Mouse (Mus musculus): ENCODE data around the gene Gm49391. TPM values are rescaled to one million over a fixed set of nuclear protein-coding genes. Genes with fewer than 3 reads are reported as not detected.
"Not testable (repeated sequence)": the region's sequence is repeated elsewhere in the genome, so short reads cannot be mapped to it uniquely, and the experiment has no call there.

Gm49391 gene
- 2.8 TPM in 1 of 2 replicates, not detected in the other for total RNA-seq (2017)

DNA sequence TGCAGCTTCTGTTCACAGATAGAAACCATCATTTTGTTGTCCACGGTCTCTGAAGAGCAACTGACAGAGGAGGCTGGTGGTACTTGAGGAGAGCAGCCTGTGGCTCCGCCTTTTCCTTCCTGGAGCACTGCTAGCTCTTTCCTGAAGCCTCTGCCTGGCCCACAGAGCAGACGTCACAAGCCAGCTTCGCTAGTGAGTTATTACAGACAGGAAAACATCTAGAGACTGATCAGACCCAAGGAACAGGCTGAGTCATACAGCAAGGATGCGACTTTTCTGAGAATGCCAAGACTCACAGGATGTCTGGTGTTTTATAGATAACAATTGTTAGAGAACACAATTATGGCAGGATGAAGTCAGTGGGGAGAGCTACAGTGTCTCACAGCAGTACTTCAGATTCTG lies at the start of gene Gm49391, which contains the start of gene Ctla2a:
Gm49391 (minus strand) TSS at position 72 of the 402 bp plus-strand sequence.
Ctla2a (minus strand) TSS at position 126 of the 402 bp plus-strand sequence.
- ATAC-seq (replicated peaks; ENCODE audit: low read depth, poor library complexity, severe bottlenecking): peak; percentile 96

DNA sequence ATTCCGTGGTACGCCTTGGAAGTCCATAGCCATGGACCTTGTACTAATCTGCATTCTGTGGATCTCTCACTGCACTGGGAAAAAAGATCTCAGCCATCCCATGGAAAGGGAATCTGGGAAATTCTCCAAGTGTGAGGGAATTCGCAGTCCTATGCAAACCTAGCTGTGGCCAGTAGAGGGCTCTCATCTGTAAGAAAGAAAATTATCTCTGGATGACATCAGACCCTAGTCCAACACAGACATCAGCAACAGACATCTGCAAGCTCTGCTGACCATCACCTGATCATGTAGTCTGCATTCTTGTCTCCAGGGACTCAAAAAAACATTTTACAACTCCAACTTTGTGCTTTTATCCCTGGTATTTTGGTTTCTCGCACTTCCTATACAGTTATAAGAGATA lies 35.9 kb upstream of the Gm49391 start:
- ATAC-seq (replicated peaks; ENCODE audit: low read depth, poor library complexity, severe bottlenecking): peak; percentile 56; the same call in 1 of the 2 replicates

DNA sequence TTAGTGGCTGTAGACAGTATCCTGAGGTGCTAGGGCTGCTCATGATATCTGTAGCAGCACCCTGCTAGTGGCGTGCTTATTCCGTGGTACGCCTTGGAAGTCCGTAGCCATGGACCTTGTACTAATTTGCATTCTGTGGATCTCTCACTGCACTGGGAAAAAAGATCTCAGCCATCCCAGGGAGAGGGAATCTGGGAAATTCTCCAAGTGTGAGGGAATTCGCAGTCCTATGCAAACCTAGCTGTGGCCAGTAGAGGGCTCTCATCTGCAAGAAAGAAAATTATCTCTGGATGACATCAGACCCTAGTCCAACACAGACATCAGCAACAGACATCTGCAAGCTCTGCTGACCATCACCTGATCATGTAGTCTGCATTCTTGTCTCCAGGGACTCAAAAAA lies 27.6 kb upstream of the Gm49391 start:
- peak; percentile 87 for ATAC-seq (replicated peaks; ENCODE audit: low read depth, poor library complexity, severe bottlenecking)

DNA sequence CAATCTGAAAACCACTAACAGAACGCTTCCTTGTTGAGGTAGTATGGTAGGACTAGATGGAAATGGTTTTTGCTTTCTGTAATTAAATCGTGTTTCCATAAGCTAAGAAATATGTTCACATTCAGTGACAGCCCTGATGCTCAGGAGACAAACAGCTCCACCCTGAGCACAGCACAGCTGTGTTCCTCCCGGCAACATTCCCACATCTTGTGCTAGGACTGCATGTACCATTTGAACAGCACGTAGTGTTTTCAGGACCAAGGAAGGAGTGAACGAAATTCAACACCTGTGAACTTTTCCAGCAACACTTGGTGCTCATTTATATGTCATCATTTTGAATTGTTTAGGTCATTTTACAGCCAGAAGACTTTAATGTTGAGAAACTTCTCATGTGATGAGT lies 25.3 kb upstream of the Gm49391 start:
- no peak for ATAC-seq (replicated peaks; ENCODE audit: low read depth, poor library complexity, severe bottlenecking)

- ATAC-seq (replicated peaks; ENCODE audit: low read depth, poor library complexity, severe bottlenecking): not testable (repeated sequence)
Observed at GRCm38 (mm10) chr13:60941884-60942283, 5.5 kb upstream of the Gm49391 start, which contains the start of gene Tpbpa. Gene Tpbpa (minus strand): TSS chr13:60941984.

DNA sequence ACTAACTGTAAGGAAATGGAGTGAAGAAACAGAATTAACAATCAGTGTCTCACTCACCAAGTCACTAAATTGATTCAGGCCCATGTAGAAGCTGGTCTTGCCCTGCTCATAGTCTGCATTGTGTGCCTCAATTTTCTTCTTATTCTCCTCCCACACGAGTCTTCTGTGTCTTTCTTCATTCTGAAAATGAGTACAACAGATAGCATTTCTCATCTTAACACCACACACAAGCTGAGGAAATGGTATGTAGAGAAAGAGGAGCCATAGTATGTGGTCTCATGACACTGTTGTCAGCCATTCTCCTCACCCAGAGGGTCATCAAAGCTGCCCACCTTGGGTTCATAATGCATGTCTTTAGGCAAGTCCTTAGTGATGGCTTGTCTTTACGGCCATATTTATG lies 881 bp downstream of the Gm49391 start, which contains the start of gene Gm49393:
Gm49393 (minus strand) TSS at position 101 of the 400 bp plus-strand sequence.
- ATAC-seq (replicated peaks; ENCODE audit: low read depth, poor library complexity, severe bottlenecking): not testable (repeated sequence)

GRCm38 (mm10) chr13:60904780-60905179 lies 31.6 kb downstream of the Gm49391 start, which contains the start of gene Tpbpb:
Gene Tpbpb (minus strand): TSS chr13:60904880.
- not testable (repeated sequence) for ATAC-seq (replicated peaks; ENCODE audit: low read depth, poor library complexity, severe bottlenecking)

- peak; percentile 97 for ATAC-seq (replicated peaks; ENCODE audit: low read depth, poor library complexity, severe bottlenecking)
Observed at GRCm38 (mm10) chr13:60897328-60897727, 39.0 kb downstream of the Gm49391 start, which contains the start of gene Ctla2b. Gene Ctla2b (minus strand): TSS chr13:60897447.

DNA sequence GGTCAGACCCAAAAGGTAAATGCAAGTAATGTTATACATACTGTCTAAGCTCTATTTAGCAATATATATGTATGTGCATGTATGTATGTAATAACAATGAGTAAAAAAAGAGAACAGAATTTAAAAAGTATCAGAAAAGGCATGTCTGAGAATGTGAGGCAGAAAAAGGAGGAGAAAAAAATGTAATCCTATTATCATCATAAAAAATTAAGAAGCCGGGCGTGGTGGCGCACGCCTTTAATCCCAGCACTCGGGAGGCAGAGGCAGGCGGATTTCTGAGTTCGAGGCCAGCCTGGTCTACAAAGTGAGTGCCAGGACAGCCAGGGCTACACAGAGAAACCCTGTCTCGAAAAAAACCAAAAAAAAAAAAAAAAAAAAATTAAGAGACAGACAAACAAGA lies 39.6 kb downstream of the Gm49391 start, which contains the start of gene Gm49392:
Gm49392 (minus strand) TSS at position 101 of the 400 bp plus-strand sequence.
- not testable (repeated sequence) for ATAC-seq (replicated peaks; ENCODE audit: low read depth, poor library complexity, severe bottlenecking)

GRCm38 (mm10) chr13:60895406-60896160 lies 40.8 kb downstream of the Gm49391 start:
- ATAC-seq (replicated peaks; ENCODE audit: low read depth, poor library complexity, severe bottlenecking): 0 out of 2 replicates have a peak, but pooled peaks have one; percentile 14

DNA sequence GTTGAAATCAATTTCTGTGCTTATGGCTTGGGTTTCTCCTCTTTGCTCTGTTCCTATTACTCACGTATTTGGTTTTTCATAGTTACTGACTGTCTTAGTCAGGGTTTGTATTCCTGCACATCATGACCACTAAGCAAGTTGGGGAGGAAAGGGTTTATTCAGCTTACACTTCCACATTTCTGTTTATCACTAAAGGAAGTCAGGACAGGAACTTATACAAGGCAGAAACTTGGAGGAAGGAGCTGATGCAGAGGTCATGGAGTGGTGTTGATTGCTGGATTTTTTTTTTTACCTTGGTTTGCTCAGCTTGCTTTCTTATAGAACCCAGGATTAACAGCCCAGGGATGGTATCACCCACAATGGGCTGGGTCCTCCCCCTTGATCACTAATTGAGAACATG lies 44.1 kb downstream of the Gm49391 start:
- peak; percentile 50; the same call in 1 of the 2 replicates for ATAC-seq (replicated peaks; ENCODE audit: low read depth, poor library complexity, severe bottlenecking)

- ATAC-seq (replicated peaks; ENCODE audit: low read depth, poor library complexity, severe bottlenecking): no peak
Observed at GRCm38 (mm10) chr13:60864281-60864680, 72.1 kb downstream of the Gm49391 start, which contains the start of gene 4930486L24Rik. Gene 4930486L24Rik (minus strand): TSS chr13:60864475.

DNA sequence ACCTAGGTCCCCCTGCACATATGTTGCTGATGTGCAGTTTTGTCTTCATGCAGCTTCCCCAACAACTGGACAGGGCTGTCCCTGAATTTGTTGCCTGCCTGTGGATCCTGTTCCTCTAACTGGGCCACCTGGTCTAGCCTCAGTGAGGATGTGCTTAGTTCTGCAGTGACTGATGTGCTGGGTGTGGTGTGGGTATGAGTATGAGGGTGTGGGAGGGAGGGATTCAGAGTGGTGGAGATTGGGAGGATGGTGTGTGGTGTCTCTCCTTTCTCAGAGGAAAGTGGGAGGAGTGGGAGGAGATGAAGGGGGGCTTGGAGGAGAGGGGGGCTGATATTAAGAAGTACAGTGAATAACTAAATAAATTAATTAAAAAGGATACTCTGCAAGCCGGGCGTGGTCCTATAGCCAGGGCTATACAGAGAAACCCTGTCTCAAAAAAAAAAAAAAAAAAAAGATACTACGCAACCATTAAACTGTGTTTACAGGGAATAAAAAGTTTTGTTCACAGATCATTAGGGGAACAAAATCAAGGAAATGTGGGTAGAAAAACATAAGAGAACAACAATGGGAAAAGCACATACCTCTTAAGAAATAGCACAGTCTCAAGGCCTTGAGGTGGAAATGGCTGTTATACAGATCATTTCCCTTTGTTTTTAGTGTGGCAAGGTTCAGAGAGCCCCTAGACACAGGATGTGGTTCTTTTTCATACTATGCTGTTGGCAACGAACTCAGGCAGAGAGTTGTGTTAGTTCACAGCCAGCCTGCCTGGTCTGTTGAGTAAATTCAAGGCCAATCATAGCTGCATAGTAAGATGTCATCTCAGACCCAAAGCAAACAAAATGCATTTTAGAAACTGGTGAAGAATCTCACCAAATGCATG lies 87.9 kb downstream of the Gm49391 start:
- ATAC-seq (replicated peaks; ENCODE audit: low read depth, poor library complexity, severe bottlenecking): peak; percentile 69

Other genes starting within 250 kb of the Gm49391 start
- not detected in 2 replicates for gene BC051665, start 150.2 kb downstream of the Gm49391 start, total RNA-seq (2017)
- gene Ctsll3, start 133.7 kb downstream of the Gm49391 start, total RNA-seq (2017): not detected in 2 replicates
- 1.2 TPM in 1 of 2 replicates, not detected in the other for gene 4930486L24Rik, start 72.1 kb downstream of the Gm49391 start, total RNA-seq (2017)
- gene Gm49392, start 39.7 kb downstream of the Gm49391 start, total RNA-seq (2017): 1.5 TPM in 1 of 2 replicates, not detected in the other
- 40.8 and 44.2 TPM in 2 replicates for gene Ctla2b, start 39.1 kb downstream of the Gm49391 start, total RNA-seq (2017)
- gene Tpbpb, start 31.7 kb downstream of the Gm49391 start, total RNA-seq (2017): not detected in 2 replicates
- gene Gm49393, start 981 bp downstream of the Gm49391 start, total RNA-seq (2017): not detected in 2 replicates
- gene Ctla2a, start 54 bp upstream of the Gm49391 start, total RNA-seq (2017): 344 and 394 TPM in 2 replicates
- not detected in 2 replicates for gene Tpbpa, start 5.4 kb upstream of the Gm49391 start, total RNA-seq (2017)
- not detected in 2 replicates for gene Ctsj, start 69.4 kb upstream of the Gm49391 start, total RNA-seq (2017)
- not detected in 2 replicates for gene Ctsq, start 104.1 kb upstream of the Gm49391 start, total RNA-seq (2017)
- gene Ctsr, start 227.7 kb upstream of the Gm49391 start, total RNA-seq (2017): not detected in 2 replicates